Mouse (Mus musculus) liver, embryonic 18 days (tissue): ENCODE results near the gene Fas. TPM values are rescaled to one million over a fixed set of nuclear protein-coding genes. Genes with fewer than 3 reads are reported as not detected.

ENCODE experiments used
- polyA plus RNA-seq: library from polyadenylated mRNA; depleted of rRNA; stranded (reverse); fragments of >200 nt; gene quantifications from 2 replicates; pipeline ENCODE4 v1.2.3, GENCODE M21; 2012; rRNA removed

The Fas gene
- polyA plus RNA-seq, result 12.1 and 12.7 TPM in 2 replicates

GRCm38 (mm10) chr19:34289948-34290789 lies at the start of gene Fas:
Gene Fas (plus strand): TSS chr19:34290666.

GRCm38 (mm10) chr19:34254880-34255681 lies 35.4 kb upstream of the Fas start, which contains the start of gene Acta2:
Gene Acta2 (minus strand): TSS chr19:34255590.

Other genes with a start within 250 kb of the Fas start
- not detected in 2 replicates for gene Lipn, start 223.3 kb upstream of the Fas start, polyA plus RNA-seq
- gene Lipm, start 189.7 kb upstream of the Fas start, polyA plus RNA-seq, result not detected in 2 replicates
- 3.5 and 4.0 TPM in 2 replicates for gene Ankrd22, start 124.6 kb upstream of the Fas start, polyA plus RNA-seq
- gene Stambpl1, start 98.4 kb upstream of the Fas start, polyA plus RNA-seq, result 8.2 and 8.3 TPM in 2 replicates
- gene Acta2, start 35.1 kb upstream of the Fas start, polyA plus RNA-seq, result 23.9 and 32.2 TPM in 2 replicates
- 0.14 and 0.22 TPM in 2 replicates for gene Ch25h, start 184.5 kb downstream of the Fas start, polyA plus RNA-seq
- gene Lipa, start 236.8 kb downstream of the Fas start, polyA plus RNA-seq, result 59.5 and 70.1 TPM in 2 replicates